Comparison of ENCODE assay signal across 14 mouse cellular contexts in the genomic region with DNA sequence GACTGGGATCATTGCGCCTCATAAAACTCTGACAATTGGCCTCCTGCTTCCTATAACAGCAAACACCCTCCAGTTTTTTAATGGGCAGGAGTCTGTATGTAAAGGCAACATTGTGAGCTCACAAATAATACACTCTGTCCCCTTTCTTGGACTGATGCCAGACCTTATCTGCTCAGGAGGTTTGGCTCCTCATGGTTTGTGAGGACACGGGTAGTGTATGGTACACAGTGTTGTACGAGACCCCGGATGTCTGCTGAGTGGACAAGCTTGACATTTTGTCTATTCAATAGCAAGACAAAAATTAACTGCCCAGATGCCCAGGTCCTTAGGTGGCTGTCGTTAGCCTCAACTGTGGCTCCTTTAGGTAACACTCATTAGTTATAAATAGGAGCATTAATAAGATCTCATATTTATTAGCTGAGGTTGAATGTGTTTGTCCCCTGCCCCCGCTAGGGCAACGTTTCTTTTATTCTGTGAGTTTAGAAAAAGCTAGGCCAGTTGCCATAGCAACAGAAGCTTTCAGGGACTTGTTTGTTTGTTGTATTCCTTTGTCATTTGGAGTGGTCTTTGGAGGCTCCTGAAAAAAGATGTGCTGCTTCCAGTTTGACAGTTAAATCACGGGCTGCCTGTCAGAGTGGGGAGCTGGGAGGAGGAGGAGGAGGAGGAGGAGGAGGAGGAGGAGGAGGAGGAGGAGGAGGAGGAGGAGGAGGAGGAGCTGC.
DNase-seq lines count a peak whose midpoint lies in the region; ATAC-seq and TF ChIP-seq lines count a peak whose summit lies in the region.
"Had no signal": no experiment of that assay in that cellular context is flagged by ENCODE, and none has a peak within 500 bp of the region (broad histone marks: within the 10 kb centered on the region; RNA-seq: fewer than 3 reads in every experiment).

No protein-coding gene starts in this region.

- no peak for TF ChIP-seq POLR2A in MEL (IDR thresholded peaks at IDR 0.05; ENCODE audit: control insufficient read depth in 1 of 2, insufficient read depth in 1 of 2, low read depth in 1 of 2, low read length in 2 of 2, poor library complexity in 1 of 2)

- H3K9me3 ChIP-seq in MEL (replicated peaks; ENCODE audit: insufficient read depth, low read length) = no peaks in the 10 kb centered on the region
- H3K9me3 ChIP-seq in forebrain, embryonic 15.5 days = no peaks in the 10 kb centered on the region
- no peaks in the 10 kb centered on the region for H3K9me3 ChIP-seq in midbrain, embryonic 14.5 days (ENCODE audit: control insufficient read depth, low read length)
- H3K9me3 ChIP-seq in intestine, embryonic 16.5 days (ENCODE audit: control insufficient read depth, low read length) = no peaks in the 10 kb centered on the region
- H3K9me3 ChIP-seq: lung, embryonic 15.5 days had no signal

- H3K36me3 ChIP-seq in MEL (ENCODE audit: control insufficient read depth in 1 of 2, insufficient read depth in 2 of 2, low read length in 2 of 2) = no peaks in the 10 kb centered on the region
- H3K36me3 ChIP-seq in forebrain, embryonic 15.5 days = no peaks in the 10 kb centered on the region
- H3K36me3 ChIP-seq in midbrain, embryonic 14.5 days (ENCODE audit: control insufficient read depth, insufficient read depth, low read length) = no peaks in the 10 kb centered on the region
- H3K36me3 ChIP-seq in intestine, embryonic 16.5 days (ENCODE audit: control insufficient read depth, insufficient read depth, low read length) = no peaks in the 10 kb centered on the region
- H3K36me3 ChIP-seq: lung, embryonic 15.5 days had no signal

- TF ChIP-seq RAD21 in MEL (IDR thresholded peaks at IDR 0.05; ENCODE audit: low read depth, low read length) = no peak

- peak; percentile 47 for ATAC-seq in forebrain, embryonic 15.5 days (replicated peaks)
- no peak; the same call in 1 of the 2 replicates for ATAC-seq in midbrain, embryonic 14.5 days (ENCODE audit: low FRiP score, low TSS enrichment)
- ATAC-seq in intestine, embryonic 16.5 days = no peak

- peaks cover 0 to 2% of the 10 kb centered on the region in 2 experiments; a peak in 1 of 4 replicates for H3K27me3 ChIP-seq in MEL (ENCODE audit: control insufficient read depth in 1 of 2, insufficient read depth in 2 of 2, low read length in 2 of 2)
- no peaks in the 10 kb centered on the region for H3K27me3 ChIP-seq in forebrain, embryonic 15.5 days
- no peaks in the 10 kb centered on the region for H3K27me3 ChIP-seq in midbrain, embryonic 14.5 days (ENCODE audit: control insufficient read depth, insufficient read depth, low read length)
- H3K27me3 ChIP-seq in intestine, embryonic 16.5 days (replicated peaks; ENCODE audit: control insufficient read depth, insufficient read depth, low read length) = no peaks in the 10 kb centered on the region
- H3K27me3 ChIP-seq: CH12.LX; lung, embryonic 15.5 days had no signal

- intact Hi-C loops in gastrocnemius, postnatal 36 days (cut with DNase I) = no loop called here

- WGBS in forebrain, embryonic 15.5 days = 10% methylated on average over 8 of the region's 8 CpGs
- WGBS in midbrain, embryonic 14.5 days = 26% methylated on average over 8 of the region's 8 CpGs
- WGBS in intestine, embryonic 16.5 days = 66% methylated on average over 8 of the region's 8 CpGs

- H3K79me2 ChIP-seq in MEL (ENCODE audit: control insufficient read depth, insufficient read depth, low read length, poor library complexity) = no peaks in the 10 kb centered on the region

- no peak overlapping the region for H3K27ac ChIP-seq in MEL (ENCODE audit: control insufficient read depth, low read depth, low read length)
- H3K27ac ChIP-seq in forebrain, embryonic 15.5 days (replicated peaks) = no peak overlapping the region; the same call in 1 of the 2 replicates
- peak overlapping the region; percentile 10; the same call in 1 of the 2 replicates for H3K27ac ChIP-seq in midbrain, embryonic 14.5 days (replicated peaks; ENCODE audit: low read depth, low read length)
- H3K27ac ChIP-seq in intestine, embryonic 16.5 days (ENCODE audit: low read length) = no peak overlapping the region
- H3K27ac ChIP-seq: lung, embryonic 15.5 days; stomach, postnatal 0 days had no signal

- DNase-seq in MEL (ENCODE audit: low read depth, low spot score) = peak; percentile 3
- peak; percentile 56 for DNase-seq in brain, adult 2 months (ENCODE audit: low read depth, low spot score)
- peak; percentile 82 for DNase-seq in midbrain, embryonic 14.5 days
- no peak for DNase-seq in urinary bladder, postnatal 4 days (ENCODE audit: low spot score in 2 of 2)
- no peak for DNase-seq in gastrocnemius, adult 18-20 months (ENCODE audit: low spot score)
- no peak for DNase-seq in gastrocnemius, postnatal 36 days
- DNase-seq: adrenal gland, postnatal 10 days; kidney, postnatal 25 days; layer of hippocampus, postnatal 36 days had no signal

- TF ChIP-seq EP300 in MEL (IDR thresholded peaks at IDR 0.05; ENCODE audit: low read depth in 1 of 2, low read length in 2 of 2) = no peak

- H3K4me3 ChIP-seq in MEL (ENCODE audit: control insufficient read depth in 1 of 2, insufficient read depth in 1 of 2, low read depth in 2 of 2, low read length in 2 of 2) = no peak overlapping the region
- H3K4me3 ChIP-seq in forebrain, embryonic 15.5 days = no peak overlapping the region
- H3K4me3 ChIP-seq in midbrain, embryonic 14.5 days (replicated peaks; ENCODE audit: low read depth, low read length) = no peak overlapping the region
- no peak overlapping the region for H3K4me3 ChIP-seq in intestine, embryonic 16.5 days (ENCODE audit: low read length)
- H3K4me3 ChIP-seq: lung, embryonic 15.5 days had no signal

- no peaks in the 10 kb centered on the region for H3K4me1 ChIP-seq in MEL (ENCODE audit: control insufficient read depth in 1 of 2, insufficient read depth in 2 of 2, low read length in 2 of 2)
- H3K4me1 ChIP-seq in forebrain, embryonic 15.5 days = peaks cover 14% of the 10 kb centered on the region
- peaks cover 13% of the 10 kb centered on the region; the same call in 1 of the 2 replicates for H3K4me1 ChIP-seq in midbrain, embryonic 14.5 days (ENCODE audit: control insufficient read depth, insufficient read depth, low read length)
- H3K4me1 ChIP-seq in intestine, embryonic 16.5 days (ENCODE audit: control insufficient read depth, insufficient read depth, low read length) = no peaks in the 10 kb centered on the region
- H3K4me1 ChIP-seq: lung, embryonic 15.5 days had no signal

- TF ChIP-seq CTCF in MEL (IDR thresholded peaks at IDR 0.05 in 2 of 3, conservative IDR thresholded peaks at IDR 0.05 in 1 of 3; ENCODE audit: control insufficient read depth in 1 of 3, insufficient read depth in 1 of 3, low read depth in 2 of 3, low read length in 3 of 3, poor library complexity in 1 of 3, severe bottlenecking in 1 of 3) = no peak

- H3K4me2 ChIP-seq in forebrain, embryonic 15.5 days (replicated peaks) = no peak overlapping the region
- no peak overlapping the region for H3K4me2 ChIP-seq in midbrain, embryonic 14.5 days (ENCODE audit: low read length)
- H3K4me2 ChIP-seq in intestine, embryonic 16.5 days (ENCODE audit: low read depth, low read length) = no peak overlapping the region
- H3K4me2 ChIP-seq: lung, embryonic 15.5 days had no signal

- H3K9ac ChIP-seq in MEL (ENCODE audit: control insufficient read depth, low read depth, low read length, poor library complexity, severe bottlenecking) = no peak overlapping the region
- H3K9ac ChIP-seq in forebrain, embryonic 15.5 days (replicated peaks) = no peak overlapping the region
- H3K9ac ChIP-seq in midbrain, embryonic 14.5 days (replicated peaks; ENCODE audit: low read length) = no peak overlapping the region
- H3K9ac ChIP-seq in intestine, embryonic 16.5 days (ENCODE audit: low read depth, low read length) = no peak overlapping the region
- H3K9ac ChIP-seq: lung, embryonic 15.5 days had no signal

TF ChIP-seq in MEL, 35 proteins besides CTCF, POLR2A, EP300 and RAD21:
- no peak for TF ChIP-seq CHD2 (IDR thresholded peaks at IDR 0.05; ENCODE audit: low read length)
- TF ChIP-seq MXI1 (IDR thresholded peaks at IDR 0.05; ENCODE audit: low read depth, low read length) = no peak
- TF ChIP-seq KAT2A (conservative IDR thresholded peaks at IDR 0.05; ENCODE audit: low read depth, low read length) = no peak
- TF ChIP-seq USF2 (IDR thresholded peaks at IDR 0.05; ENCODE audit: borderline replicate concordance in 1 of 2, insufficient read depth in 1 of 2, low read depth in 1 of 2, low read length in 2 of 2) = no peak
- no peak for TF ChIP-seq MAFK (IDR thresholded peaks at IDR 0.05; ENCODE audit: borderline replicate concordance, low read depth, low read length)
- no peak for TF ChIP-seq BHLHE40 (IDR thresholded peaks at IDR 0.05; ENCODE audit: borderline replicate concordance, low read depth, low read length)
- TF ChIP-seq GABPA (IDR thresholded peaks at IDR 0.05; ENCODE audit: low read depth, low read length) = no peak
- TF ChIP-seq CHD1 (IDR thresholded peaks at IDR 0.05; ENCODE audit: low read depth, low read length) = no peak
- no peak for TF ChIP-seq GATA1 (IDR thresholded peaks at IDR 0.05; ENCODE audit: low read depth, low read length)
- no peak for TF ChIP-seq UBTF (IDR thresholded peaks at IDR 0.05; ENCODE audit: borderline replicate concordance, insufficient read depth, low read depth, low read length)
- no peak for TF ChIP-seq JUND (IDR thresholded peaks at IDR 0.05; ENCODE audit: low read depth, low read length)
- no peak for TF ChIP-seq TBP (IDR thresholded peaks at IDR 0.05; ENCODE audit: low read depth, low read length)
- no peak for TF ChIP-seq POLR2AphosphoS5 (IDR thresholded peaks at IDR 0.05; ENCODE audit: borderline replicate concordance, low read depth, low read length)
- TF ChIP-seq ELF1 (IDR thresholded peaks at IDR 0.05; ENCODE audit: low read depth, low read length) = no peak
- no peak for TF ChIP-seq MYB (IDR thresholded peaks at IDR 0.05; ENCODE audit: low read depth, low read length)

Comparison
In these comparisons a context has a peak if more than half of its experiments do, and no peak if none do; other contexts are left out.
1. DNase-seq: peak in MEL (single experiment), brain, adult 2 months (single experiment) and midbrain, embryonic 14.5 days (single experiment); none in urinary bladder, postnatal 4 days (0 of 2), gastrocnemius, adult 18-20 months (single experiment) and gastrocnemius, postnatal 36 days (0 of 2).